Mouse (Mus musculus) ovary, postnatal 36 days (tissue): ENCODE data around the gene Umodl1.

Source experiments
- DNase-seq: peaks from one replicate; pipeline ENCODE4 v3.0.0; 2022; ENCODE audit warnings: low spot score, mixed read lengths

Gene Umodl1

GRCm38 (mm10) chr17:30954340-30954739, at the start of gene Umodl1:
Gene Umodl1, plus strand, starts transcription at chr17:30954640.
- DNase-seq, result no peak

GRCm38 (mm10) chr17:30907577-30907976, 46.9 kb upstream of the Umodl1 start:
- no peak for DNase-seq

GRCm38 (mm10) chr17:30910866-30911731, 43.3 kb upstream of the Umodl1 start:
- DNase-seq, result peak; percentile 18

- no peak for DNase-seq
Measured at GRCm38 (mm10) chr17:30911732-30912088, 42.7 kb upstream of the Umodl1 start.

GRCm38 (mm10) chr17:30912536-30912935, 41.9 kb upstream of the Umodl1 start:
- DNase-seq, result no peak

- no peak for DNase-seq
Measured at GRCm38 (mm10) chr17:30914264-30914663, 40.2 kb upstream of the Umodl1 start.

GRCm38 (mm10) chr17:30923566-30923965, 30.9 kb upstream of the Umodl1 start:
- no peak for DNase-seq

- DNase-seq, result no peak
Measured at GRCm38 (mm10) chr17:30930827-30931226, 23.6 kb upstream of the Umodl1 start.

GRCm38 (mm10) chr17:30932836-30933235, 21.6 kb upstream of the Umodl1 start:
- no peak for DNase-seq

GRCm38 (mm10) chr17:30935301-30935700, 19.1 kb upstream of the Umodl1 start:
- no peak for DNase-seq

- DNase-seq, result peak; percentile 10
Measured at GRCm38 (mm10) chr17:30938554-30938953, 15.9 kb upstream of the Umodl1 start.

- DNase-seq, result no peak
Measured at GRCm38 (mm10) chr17:30948382-30948781, 6.1 kb upstream of the Umodl1 start.

GRCm38 (mm10) chr17:30950780-30951179, 3.7 kb upstream of the Umodl1 start:
- peak; percentile 30 for DNase-seq

- no peak for DNase-seq
Measured at GRCm38 (mm10) chr17:30951600-30951999, 2.8 kb upstream of the Umodl1 start.

GRCm38 (mm10) chr17:30961936-30962592, 7.6 kb downstream of the Umodl1 start:
- DNase-seq, result no peak

GRCm38 (mm10) chr17:30962880-30963279, 8.4 kb downstream of the Umodl1 start:
- DNase-seq, result no peak

GRCm38 (mm10) chr17:30969983-30970382, 15.5 kb downstream of the Umodl1 start:
- no peak for DNase-seq

GRCm38 (mm10) chr17:30971877-30972276, 17.4 kb downstream of the Umodl1 start:
- no peak for DNase-seq

- no peak for DNase-seq
Measured at GRCm38 (mm10) chr17:30973332-30973731, 18.9 kb downstream of the Umodl1 start.

- DNase-seq, result no peak
Measured at GRCm38 (mm10) chr17:30977290-30977689, 22.9 kb downstream of the Umodl1 start.

- DNase-seq, result no peak
Measured at GRCm38 (mm10) chr17:30978556-30978955, 24.1 kb downstream of the Umodl1 start.

- no peak for DNase-seq
Measured at GRCm38 (mm10) chr17:30983521-30983920, 29.1 kb downstream of the Umodl1 start.

- no peak for DNase-seq
Measured at GRCm38 (mm10) chr17:30990254-30990653, 35.8 kb downstream of the Umodl1 start.
